Mouse (Mus musculus) A20 (cell line): ENCODE results near the gene H2-Eb1.
"Not testable (repeated sequence)": the region's sequence is repeated elsewhere in the genome, so short reads cannot be mapped to it uniquely, and the experiment has no call there.

Source experiments
- DNase-seq: peaks from one replicate; pipeline ENCODE4 v3.0.0-alpha.2; 2011; ENCODE audit warnings: low read depth, low spot score

Gene H2-Eb1

DNA sequence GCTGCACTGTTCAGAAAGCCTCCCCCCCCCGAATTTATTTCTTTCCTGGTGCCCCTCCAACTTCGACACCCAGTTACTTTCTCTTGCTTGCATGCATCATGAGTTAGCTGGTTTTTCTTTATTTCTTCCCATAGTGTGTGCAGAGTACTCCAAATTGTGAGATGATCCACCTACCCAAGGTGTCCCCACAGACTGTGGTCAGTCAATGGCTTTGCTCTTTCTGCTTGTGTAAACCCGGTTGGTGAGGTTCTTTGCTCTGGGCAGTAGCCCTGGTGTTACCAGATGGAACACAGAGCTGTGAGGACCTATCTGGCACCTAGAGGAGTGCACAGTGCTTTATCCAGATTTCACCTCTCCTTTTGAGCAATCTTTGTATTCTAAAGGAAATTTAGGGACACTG lies 17.5 kb upstream of the H2-Eb1 start:
- DNase-seq = no peak

DNA sequence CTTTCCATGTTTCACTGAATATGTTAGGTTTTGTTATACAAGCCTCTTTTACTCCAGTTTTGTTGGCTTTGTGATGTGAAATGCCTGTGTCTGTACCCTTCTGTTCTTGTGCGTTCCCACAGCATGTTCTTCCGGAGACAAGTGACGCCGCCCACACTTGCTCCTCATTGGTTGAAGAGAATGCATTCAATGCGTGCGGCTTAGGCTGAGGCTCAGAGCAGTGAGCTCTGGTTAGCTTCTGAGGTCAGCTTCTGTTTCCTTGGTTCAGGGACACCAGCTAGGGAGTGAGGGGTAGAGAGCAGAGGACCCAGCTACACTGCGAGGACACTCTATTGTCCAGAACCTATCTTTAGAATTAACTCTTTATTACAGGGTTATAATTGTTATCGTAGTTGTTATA lies 14.1 kb upstream of the H2-Eb1 start:
- DNase-seq = peak; percentile 94

DNA sequence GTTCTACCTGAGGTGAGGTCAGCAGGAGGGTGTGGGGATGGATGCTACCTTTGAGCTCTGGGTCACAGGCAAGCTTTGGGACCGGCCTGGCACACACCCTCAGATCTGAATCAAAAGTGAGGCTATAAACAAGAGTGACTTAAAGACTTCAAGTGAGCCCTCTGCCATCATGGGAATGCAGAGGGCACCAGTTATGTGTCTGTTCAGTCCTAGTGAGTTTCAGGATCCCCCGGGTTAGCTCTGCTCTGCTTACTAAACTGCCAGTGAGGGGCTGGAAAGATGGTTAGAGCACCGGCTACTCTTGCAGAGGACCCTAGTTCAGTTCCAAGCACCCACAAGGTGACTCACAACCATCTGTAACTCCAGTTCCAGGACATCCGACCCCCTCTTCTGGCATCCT lies 13.1 kb upstream of the H2-Eb1 start:
- peak; percentile 52 for DNase-seq

GRCm38 (mm10) chr17:34293533-34293932 lies 12.1 kb upstream of the H2-Eb1 start:
- peak; percentile 94 for DNase-seq

DNA sequence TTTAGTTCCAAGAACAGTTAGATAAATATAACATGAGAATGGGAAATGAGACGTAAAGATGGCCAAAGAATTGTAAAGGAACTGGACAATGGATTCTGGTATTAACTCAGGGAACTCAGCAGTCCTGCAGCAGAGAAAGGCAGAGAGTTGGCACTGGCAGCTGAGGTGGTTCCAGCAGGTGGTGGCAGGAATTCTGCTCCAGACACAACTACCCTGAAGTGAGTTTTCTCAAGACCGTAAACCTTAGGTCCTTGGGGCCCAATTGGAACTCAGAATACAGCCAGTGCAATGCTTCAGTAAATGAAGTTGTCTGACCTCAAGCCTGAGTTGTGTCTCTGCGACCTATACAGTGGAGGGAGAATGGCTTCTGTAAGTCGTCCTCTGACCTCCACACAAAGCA lies 11.4 kb upstream of the H2-Eb1 start:
- DNase-seq = peak; percentile 46

GRCm38 (mm10) chr17:34295307-34295706 lies 10.4 kb upstream of the H2-Eb1 start:
- DNase-seq = no peak

DNA sequence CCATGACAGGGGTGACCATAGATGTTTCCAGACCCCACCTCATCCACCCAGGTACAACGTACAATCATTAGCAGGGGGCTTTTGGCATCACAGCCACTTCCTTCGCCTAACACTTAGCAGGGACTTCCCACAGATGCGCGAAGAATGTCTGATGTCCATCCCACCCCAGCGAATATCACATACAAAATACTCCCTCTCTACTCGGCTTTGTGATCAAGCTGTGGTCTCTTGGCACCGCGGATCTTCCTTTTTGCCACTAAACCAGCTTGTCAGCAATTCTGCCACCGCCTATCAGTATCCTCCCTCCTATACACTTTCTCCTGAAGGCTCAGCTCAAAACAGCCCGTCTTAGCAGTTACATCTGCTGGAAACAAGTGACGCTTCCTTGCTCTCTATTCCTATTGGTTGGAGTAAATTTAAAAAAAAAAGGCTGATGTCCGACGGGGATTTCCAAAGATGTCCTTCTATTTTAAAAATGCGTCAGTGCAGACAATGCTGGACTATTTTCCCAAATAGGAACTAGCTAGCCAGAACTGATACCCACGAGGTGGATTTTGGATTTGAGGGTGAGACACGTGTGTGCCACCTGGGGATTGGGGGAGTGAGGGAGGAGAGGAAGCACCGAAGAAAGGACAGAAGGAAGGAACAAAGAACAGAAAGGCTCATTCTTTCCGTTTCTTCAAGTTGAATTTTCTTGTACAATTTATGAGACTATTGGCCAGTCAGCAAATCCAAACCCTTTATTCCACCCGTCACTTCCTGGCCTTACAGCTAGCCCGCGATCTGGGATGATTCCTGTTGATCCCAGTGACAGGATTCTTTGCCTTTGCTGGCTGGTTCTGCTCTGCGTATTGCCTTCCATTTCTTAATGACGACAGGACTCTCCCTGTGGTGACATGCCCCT lies 9.5 kb upstream of the H2-Eb1 start:
- peak; percentile 96 for DNase-seq

DNA sequence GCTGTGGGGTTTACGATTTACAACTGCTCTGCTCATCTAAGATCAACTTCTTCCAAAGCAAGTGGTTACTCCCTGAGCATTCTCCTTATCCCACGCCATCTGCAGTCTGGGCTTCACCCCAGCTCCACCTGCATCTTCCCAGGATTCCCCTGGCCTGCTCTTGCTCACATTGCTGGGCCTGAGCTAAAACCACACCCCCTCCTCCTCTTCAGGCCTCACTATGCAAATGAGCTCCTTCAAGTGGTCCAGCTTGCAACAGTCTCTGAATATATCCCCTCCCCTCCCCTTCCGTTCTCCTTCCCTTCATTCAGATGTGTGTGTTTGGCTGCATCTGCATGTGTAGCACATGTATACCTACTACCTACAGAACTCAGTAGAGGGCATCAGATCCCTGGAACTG lies 6.3 kb upstream of the H2-Eb1 start:
- DNase-seq = peak; percentile 91

- DNase-seq = peak; percentile 79
These were observed 5.6 kb upstream of the H2-Eb1 start for GRCm38 (mm10) chr17:34300071-34300470.

- peak; percentile 94 for DNase-seq
These were observed 4.7 kb upstream of the H2-Eb1 start for GRCm38 (mm10) chr17:34300691-34301566.

DNA sequence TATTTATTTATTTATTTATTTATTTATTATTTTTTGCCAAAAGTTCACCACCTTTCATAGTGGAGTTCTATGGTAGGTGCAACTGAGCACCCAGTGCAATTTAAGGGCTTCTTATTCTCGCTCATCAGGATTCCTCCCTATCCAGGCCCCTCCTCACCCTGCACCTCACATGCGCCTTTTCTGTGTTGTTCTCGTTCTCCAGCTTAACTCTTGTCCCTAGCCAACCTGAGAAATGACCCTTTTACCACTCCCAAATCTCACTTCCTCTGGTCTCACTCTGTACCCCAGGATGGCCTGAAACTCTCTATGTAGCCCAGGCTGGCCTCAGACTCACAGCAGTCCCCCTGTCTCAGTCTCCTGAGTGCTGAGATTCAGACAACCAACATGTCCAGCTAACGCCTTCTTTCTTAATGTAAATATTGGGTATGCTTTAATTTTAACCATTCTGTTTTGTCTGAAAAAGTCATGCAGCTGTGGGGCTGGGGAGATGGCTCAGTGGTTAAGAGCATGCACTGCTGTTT lies 3.9 kb upstream of the H2-Eb1 start:
- peak; percentile 57 for DNase-seq

- no peak for DNase-seq
These were observed 1.9 kb upstream of the H2-Eb1 start for GRCm38 (mm10) chr17:34303789-34304188.

DNA sequence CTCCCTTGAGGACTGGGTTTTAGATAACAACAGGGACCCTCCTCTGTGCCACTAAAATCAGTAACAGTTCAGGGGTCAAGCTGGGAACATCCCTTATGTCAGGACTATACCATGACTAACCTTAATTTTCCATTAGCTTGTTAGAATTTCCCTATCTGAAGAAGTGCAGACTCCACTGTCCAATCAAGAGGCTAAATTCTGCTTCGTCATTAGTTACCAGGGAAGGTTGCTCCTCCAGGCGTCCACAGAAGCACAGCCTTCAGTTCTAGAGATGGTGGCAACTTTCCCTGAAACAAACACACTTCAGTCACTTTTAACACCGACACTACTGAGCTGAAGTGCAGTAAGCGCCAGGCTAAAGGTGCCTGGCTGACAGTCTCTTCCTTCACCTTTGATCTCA lies 916 bp upstream of the H2-Eb1 start:
- DNase-seq = peak; percentile 96

DNA sequence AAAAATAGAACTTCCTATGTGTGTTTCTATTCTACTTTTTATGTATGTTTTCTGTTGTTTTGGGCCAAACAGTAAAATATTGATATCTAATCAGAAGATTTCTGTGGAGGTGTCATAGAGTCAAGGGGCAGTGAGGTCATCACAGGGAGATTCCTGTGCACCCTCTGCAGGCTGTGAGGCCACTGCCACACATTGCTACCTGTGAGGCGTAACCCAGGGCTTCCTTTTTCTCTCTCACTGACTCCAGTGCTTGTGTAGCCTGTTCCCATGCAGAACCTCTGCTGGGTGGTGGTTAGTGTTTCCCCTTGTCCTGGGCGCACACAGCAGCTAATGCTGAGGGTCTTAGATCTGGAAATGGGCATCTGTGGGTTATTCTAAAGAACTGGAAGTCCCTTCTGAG lies 740 bp downstream of the H2-Eb1 start:
- peak; percentile 87 for DNase-seq

GRCm38 (mm10) chr17:34307216-34307615 lies 1.5 kb downstream of the H2-Eb1 start:
- no peak for DNase-seq

DNA sequence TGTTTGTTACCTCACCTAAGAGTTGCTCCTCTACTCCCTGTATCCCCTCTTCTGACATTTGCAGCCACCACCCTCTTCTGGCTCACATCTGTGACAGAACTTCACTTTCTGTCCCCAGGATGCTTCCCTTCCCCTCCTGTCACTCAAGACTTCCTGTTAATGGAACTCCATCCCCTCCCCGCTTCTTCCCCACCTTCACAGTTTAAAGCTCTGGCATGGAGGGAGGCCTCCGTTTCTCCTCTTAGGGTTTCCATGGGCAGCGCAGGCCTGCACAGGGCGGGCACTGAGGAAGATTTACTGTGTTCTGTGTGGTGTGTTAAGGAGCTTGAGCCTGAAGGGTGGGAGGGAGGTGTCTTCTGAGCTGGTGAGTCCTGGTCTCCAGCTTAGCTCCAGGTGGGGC lies 2.5 kb downstream of the H2-Eb1 start:
- DNase-seq = no peak

GRCm38 (mm10) chr17:34309225-34309624 lies 3.6 kb downstream of the H2-Eb1 start:
- DNase-seq = no peak

- no peak for DNase-seq
These were observed 4.2 kb downstream of the H2-Eb1 start for GRCm38 (mm10) chr17:34309683-34310385.

DNA sequence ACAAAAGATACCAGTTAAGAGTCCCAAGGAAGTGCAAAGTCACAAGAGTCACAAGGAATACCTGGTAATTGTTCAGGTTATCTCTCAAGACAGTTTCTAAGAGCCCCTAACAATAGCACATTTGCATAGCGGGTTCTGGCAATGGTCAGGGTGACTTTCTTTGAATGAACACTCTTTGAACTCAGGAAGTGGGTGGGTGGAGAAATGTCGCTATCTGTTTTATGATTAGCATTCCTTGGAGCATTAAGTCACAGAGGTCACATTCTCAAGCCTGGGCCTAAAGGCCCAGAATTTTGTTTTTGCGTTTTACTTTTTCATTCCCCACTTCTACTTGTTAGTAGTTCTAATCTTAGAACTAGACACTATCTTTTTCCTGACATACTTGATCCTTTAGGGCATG lies 4.9 kb downstream of the H2-Eb1 start:
- not testable (repeated sequence) for DNase-seq

- DNase-seq = no peak
These were observed 6.5 kb downstream of the H2-Eb1 start for GRCm38 (mm10) chr17:34312185-34312584.

GRCm38 (mm10) chr17:34313393-34313792 lies 7.7 kb downstream of the H2-Eb1 start:
- DNase-seq = peak; percentile 81

GRCm38 (mm10) chr17:34314286-34314685 lies 8.6 kb downstream of the H2-Eb1 start:
- no peak for DNase-seq
